Mouse (Mus musculus) E14TG2a.4 (cell line): ENCODE data around the gene Ifit1bl2.
"Not testable (repeated sequence)": the region's sequence is repeated elsewhere in the genome, so short reads cannot be mapped to it uniquely, and the experiment has no call there.

ENCODE experiments used
- CTCF ChIP-seq: conservative IDR thresholded peaks from 2 replicates; pipeline ENCODE4 v1.5.1; 2014; ENCODE audit warnings: low read length
- NANOG ChIP-seq: IDR thresholded peaks from 2 replicates; pipeline ENCODE4 v1.6.1; 2014; ENCODE audit warnings: borderline replicate concordance, low read length, mixed read lengths
- POU5F1 ChIP-seq: IDR thresholded peaks from 2 replicates; pipeline ENCODE4 v1.6.1; 2014; ENCODE audit warnings: low read length, borderline replicate concordance

GRCm38 (mm10) chr19:34612243-34613001 lies 28.1 kb downstream of the Ifit1bl2 start:
- TF ChIP-seq CTCF, POU5F1, NANOG: not testable (repeated sequence)
